Mouse (Mus musculus) forebrain, postnatal 0 days (tissue): ENCODE measurements at regions not wholly inside any gene's neighbourhood (a gene's known extent, or its start where the extent isn't known, plus 50 kb on each side); places are given as distances from the start of the nearest gene placed in this dataset.

Source experiments
- ATAC-seq: fragments of 200-750 bp; cut with Nextera tagmentation; 2 replicates; pipeline ENCODE4 v1.8.0; 2017; ENCODE audit warnings: mild to moderate bottlenecking, moderate library complexity
- DNase-seq: peaks from one replicate; pipeline ENCODE4 v3.0.0-alpha.2; 2015
- H3K27ac ChIP-seq: fragments of 300-500 bp; sonication (generic); 2 replicates; pipeline ENCODE4 v1.5.1; 2014; ENCODE audit warnings: low read depth, mild to moderate bottlenecking, antibody characterized with exemption, low read length, moderate library complexity, mixed read lengths
- H3K27me3 ChIP-seq: fragments of 300-500 bp; sonication (generic); 2 replicates; pipeline ENCODE4 v1.6.1; 2014; ENCODE audit warnings: mild to moderate bottlenecking, low read length, mixed read lengths; ENCODE audit not compliant: insufficient read depth
- H3K36me3 ChIP-seq: fragments of 300-500 bp; sonication (generic); 2 replicates; pipeline ENCODE4 v1.6.1; 2014; ENCODE audit warnings: mild to moderate bottlenecking, moderate library complexity; ENCODE audit not compliant: insufficient read depth
- H3K4me1 ChIP-seq: fragments of 300-500 bp; sonication (generic); 2 replicates; pipeline ENCODE4 v1.6.1; 2014; ENCODE audit warnings: antibody characterized with exemption; ENCODE audit not compliant: insufficient read depth
- H3K4me2 ChIP-seq: fragments of 300-500 bp; sonication (generic); 2 replicates; pipeline ENCODE4 v1.6.1; 2014; ENCODE audit warnings: low read depth, mild to moderate bottlenecking, moderate library complexity
- H3K4me3 ChIP-seq: fragments of 300-500 bp; sonication (generic); 2 replicates; pipeline ENCODE4 v1.5.1; 2014; ENCODE audit warnings: low read depth, low read length, mixed read lengths
- H3K9ac ChIP-seq: fragments of 300-500 bp; sonication (generic); 2 replicates; pipeline ENCODE4 v1.6.1; 2014; ENCODE audit warnings: mild to moderate bottlenecking
- H3K9me3 ChIP-seq: fragments of 300-500 bp; sonication (generic); 2 replicates; pipeline ENCODE4 v1.6.1; 2016; ENCODE audit warnings: low read length
- CTCF ChIP-seq: sonication (generic); IDR thresholded peaks from 2 replicates; pipeline ENCODE4 v1.5.1; 2016; ENCODE audit warnings: antibody characterized with exemption, control low read depth, low read depth
- WGBS: fragments of 180-500 bp; shearing (Covaris S2); extraction: QIAGEN DNeasy Blood & Tissue Kit; methylation state at CpG from one replicate; pipeline ENCODE4 v1.1.7; 2014; 5-methylcytosine and 5-hydroxymethylcytosine counted together

- DNase-seq: no peak
- Histone ChIP-seq H3K9ac (no peak overlapping the region), H3K4me1 (no peaks in the 10 kb centered on the region), H3K27me3 (no peaks in the 10 kb centered on the region), H3K4me3 (no peak overlapping the region), H3K4me2 (no peak overlapping the region), H3K9me3 (no peaks in the 10 kb centered on the region), H3K36me3 (no peaks in the 10 kb centered on the region), H3K27ac (no peak overlapping the region)
- no peak for TF ChIP-seq CTCF
- WGBS: 94% methylated on average over 7 of the region's 7 CpGs
- no peak for ATAC-seq
Observed at GRCm38 (mm10) chr1:92340644-92341043, 133.0 kb downstream of the Ndufa10 start.

GRCm38 (mm10) chr1:92338589-92338988, 135.1 kb downstream of the Ndufa10 start:
- ATAC-seq: no peak
- 93% methylated on average over 1 of the region's 1 CpGs for WGBS
- DNase-seq: no peak

GRCm38 (mm10) chr1:92337450-92337849, 136.2 kb downstream of the Ndufa10 start:
- DNase-seq: no peak
- Histone ChIP-seq H3K9ac (no peak overlapping the region), H3K27me3 (no peaks in the 10 kb centered on the region), H3K4me2 (no peak overlapping the region), H3K27ac (no peak overlapping the region), H3K4me1 (no peaks in the 10 kb centered on the region), H3K9me3 (no peaks in the 10 kb centered on the region), H3K4me3 (no peak overlapping the region), H3K36me3 (no peaks in the 10 kb centered on the region)
- no peak for TF ChIP-seq CTCF
- 62% methylated on average over 8 of the region's 8 CpGs for WGBS
- ATAC-seq: no peak

More at GRCm38 (mm10) chr1:92338589-92338988, 135.1 kb downstream of the Ndufa10 start:
- H3K4me2 ChIP-seq: no peak overlapping the region
- H3K9me3 ChIP-seq: no peaks in the 10 kb centered on the region
- H3K4me1 ChIP-seq: no peaks in the 10 kb centered on the region
- no peaks in the 10 kb centered on the region for H3K36me3 ChIP-seq
- TF ChIP-seq CTCF: no peak
- H3K27ac ChIP-seq: no peak overlapping the region
- no peak overlapping the region for H3K4me3 ChIP-seq
- H3K27me3 ChIP-seq: no peaks in the 10 kb centered on the region
- no peak overlapping the region for H3K9ac ChIP-seq

- Histone ChIP-seq H3K9me3 (no peaks in the 10 kb centered on the region), H3K4me1 (no peaks in the 10 kb centered on the region), H3K36me3 (no peaks in the 10 kb centered on the region), H3K4me2 (no peak overlapping the region), H3K27ac (no peak overlapping the region), H3K4me3 (no peak overlapping the region), H3K27me3 (no peaks in the 10 kb centered on the region), H3K9ac (no peak overlapping the region)
- WGBS: 82% methylated on average over 7 of the region's 7 CpGs
- DNase-seq (no peak), ATAC-seq (no peak)
- TF ChIP-seq CTCF: no peak
Observed at GRCm38 (mm10) chr1:92332248-92332584, 136.7 kb upstream of the Hdac4 start.

- no peak overlapping the region for H3K27ac ChIP-seq
- no peak overlapping the region for H3K4me3 ChIP-seq
- no peak for ATAC-seq
- no peaks in the 10 kb centered on the region for H3K36me3 ChIP-seq
- no peak for TF ChIP-seq CTCF
- H3K9ac ChIP-seq: no peak overlapping the region
- no peaks in the 10 kb centered on the region for H3K27me3 ChIP-seq
- H3K4me1 ChIP-seq: no peaks in the 10 kb centered on the region
- H3K9me3 ChIP-seq: no peaks in the 10 kb centered on the region
- no peak for DNase-seq
- no peak overlapping the region for H3K4me2 ChIP-seq
- 88% methylated on average over 5 of the region's 5 CpGs for WGBS
Observed at GRCm38 (mm10) chr1:92331559-92332247, 136.2 kb upstream of the Hdac4 start.

- DNase-seq (no peak), ATAC-seq (no peak)
- no peaks in the 10 kb centered on the region for H3K27me3 ChIP-seq
- H3K36me3 ChIP-seq: no peaks in the 10 kb centered on the region
- H3K27ac ChIP-seq: no peak overlapping the region
- 81% methylated on average over 5 of the region's 5 CpGs for WGBS
- H3K4me2 ChIP-seq: no peak overlapping the region
- no peaks in the 10 kb centered on the region for H3K9me3 ChIP-seq
- no peak overlapping the region for H3K4me3 ChIP-seq
- TF ChIP-seq CTCF: no peak
- no peak overlapping the region for H3K9ac ChIP-seq
- no peaks in the 10 kb centered on the region for H3K4me1 ChIP-seq
Observed at GRCm38 (mm10) chr1:92330181-92330580, 134.7 kb upstream of the Hdac4 start.

GRCm38 (mm10) chr1:92329491-92329890, 134.0 kb upstream of the Hdac4 start:
- H3K4me3 ChIP-seq: no peak overlapping the region
- DNase-seq (no peak), ATAC-seq (no peak)
- H3K36me3 ChIP-seq: no peaks in the 10 kb centered on the region
- no peaks in the 10 kb centered on the region for H3K27me3 ChIP-seq
- no peak for TF ChIP-seq CTCF
- H3K4me1 ChIP-seq: no peaks in the 10 kb centered on the region
- no peaks in the 10 kb centered on the region for H3K9me3 ChIP-seq
- no peak overlapping the region for H3K9ac ChIP-seq
- 85% methylated on average over 7 of the region's 7 CpGs for WGBS
- H3K4me2 ChIP-seq: no peak overlapping the region
- no peak overlapping the region for H3K27ac ChIP-seq
